Mouse (Mus musculus): Measurements from ENCODE around the gene Mrpl16. TPM values are rescaled to one million over a fixed set of nuclear protein-coding genes. Genes with fewer than 3 reads are reported as not detected.

The Mrpl16 gene
- total and polyA plus RNA-seq, 3 experiments: 27.1 to 91.4 (median 53.1) TPM

GRCm38 (mm10) chr19:11736455-11736854, 33.7 kb upstream of the Mrpl16 start:
- peaks cover 8% of the 10 kb centered on the region for H3K4me1 ChIP-seq (ENCODE audit: insufficient read depth, low read depth, low read length)
- no peaks in the 10 kb centered on the region for H3K27me3 ChIP-seq (ENCODE audit: insufficient read depth, low read length)
- TF ChIP-seq GATA2 (IDR thresholded peaks at IDR 0.05; ENCODE audit: borderline replicate concordance, low read depth, low read length) (no peak), CTCF (IDR thresholded peaks at IDR 0.05; ENCODE audit: low read depth, low read length) (no peak), GATA1 (IDR thresholded peaks at IDR 0.05; ENCODE audit: borderline replicate concordance, low read length) (no peak)
- DNase-seq (ENCODE audit: low spot score) (no peak), ATAC-seq (ENCODE audit: extremely low read depth, insufficient number of reproducible peaks, low FRiP score, poor library complexity, severe bottlenecking) (no peak)
- no peak overlapping the region for H3K4me3 ChIP-seq (ENCODE audit: low read depth, low read length)
- no peaks in the 10 kb centered on the region for H3K36me3 ChIP-seq (replicated peaks)
- no peaks in the 10 kb centered on the region for H3K9me3 ChIP-seq (replicated peaks)

GRCm38 (mm10) chr19:11745680-11746079, 24.5 kb upstream of the Mrpl16 start:
- Histone ChIP-seq H3K27me3 (ENCODE audit: insufficient read depth, low read length) (peaks cover 17% of the 10 kb centered on the region), H3K4me1 (ENCODE audit: insufficient read depth, low read depth, low read length) (peaks cover 26% of the 10 kb centered on the region), H3K9me3 (replicated peaks) (no peaks in the 10 kb centered on the region), H3K36me3 (replicated peaks) (no peaks in the 10 kb centered on the region), H3K4me3 (ENCODE audit: low read depth, low read length) (no peak overlapping the region)
- ATAC-seq (ENCODE audit: extremely low read depth, insufficient number of reproducible peaks, low FRiP score, poor library complexity, severe bottlenecking) (no peak), DNase-seq (ENCODE audit: low spot score) (no peak)
- TF ChIP-seq TAL1 (conservative IDR thresholded peaks at IDR 0.05; ENCODE audit: low read depth, low read length): no peak
- no peak for TF ChIP-seq GATA1 (IDR thresholded peaks at IDR 0.05; ENCODE audit: borderline replicate concordance, low read length)
- TF ChIP-seq POLR2AphosphoS5 (IDR thresholded peaks at IDR 0.05; ENCODE audit: insufficient replicate concordance, low read depth, low read length): no peak
- TF ChIP-seq GATA2 (IDR thresholded peaks at IDR 0.05; ENCODE audit: borderline replicate concordance, low read depth, low read length): no peak
- no peak for TF ChIP-seq CTCF (IDR thresholded peaks at IDR 0.05; ENCODE audit: low read depth, low read length)

- no peaks in the 10 kb centered on the region for H3K9me3 ChIP-seq (replicated peaks)
- DNase-seq (ENCODE audit: low spot score): no peak
- H3K36me3 ChIP-seq (replicated peaks): no peaks in the 10 kb centered on the region
- peaks cover 17% of the 10 kb centered on the region for H3K27me3 ChIP-seq (ENCODE audit: insufficient read depth, low read length)
- TF ChIP-seq GATA2 (IDR thresholded peaks at IDR 0.05; ENCODE audit: borderline replicate concordance, low read depth, low read length) (no peak), GATA1 (IDR thresholded peaks at IDR 0.05; ENCODE audit: borderline replicate concordance, low read length) (no peak)
- no peak for ATAC-seq (ENCODE audit: extremely low read depth, insufficient number of reproducible peaks, low FRiP score, poor library complexity, severe bottlenecking)
- H3K4me3 ChIP-seq (ENCODE audit: low read depth, low read length): no peak within 1 kb of the TSS
- peaks cover 26% of the 10 kb centered on the region for H3K4me1 ChIP-seq (ENCODE audit: insufficient read depth, low read depth, low read length)
Observed at GRCm38 (mm10) chr19:11747298-11747697, 22.9 kb upstream of the Mrpl16 start, which contains the start of gene Gif. Gif (plus strand) TSS chr19:11747554.

- DNase-seq (ENCODE audit: low spot score) (peak; percentile 6), ATAC-seq (ENCODE audit: extremely low read depth, insufficient number of reproducible peaks, low FRiP score, poor library complexity, severe bottlenecking) (no peak)
- no peak for TF ChIP-seq GATA2 (IDR thresholded peaks at IDR 0.05; ENCODE audit: borderline replicate concordance, low read depth, low read length)
- no peak for TF ChIP-seq CTCF (IDR thresholded peaks at IDR 0.05; ENCODE audit: low read depth, low read length)
- TF ChIP-seq GATA1 (IDR thresholded peaks at IDR 0.05; ENCODE audit: borderline replicate concordance, low read length): no peak
- no peak for TF ChIP-seq POLR2AphosphoS5 (IDR thresholded peaks at IDR 0.05; ENCODE audit: insufficient replicate concordance, low read depth, low read length)
- no peak for TF ChIP-seq TAL1 (conservative IDR thresholded peaks at IDR 0.05; ENCODE audit: low read depth, low read length)
Observed at GRCm38 (mm10) chr19:11765059-11765458, 5.1 kb upstream of the Mrpl16 start.

GRCm38 (mm10) chr19:11766413-11766812, 3.8 kb upstream of the Mrpl16 start:
- DNase-seq (ENCODE audit: low spot score) (no peak), ATAC-seq (ENCODE audit: extremely low read depth, insufficient number of reproducible peaks, low FRiP score, poor library complexity, severe bottlenecking) (no peak)
- H3K36me3 ChIP-seq (replicated peaks): no peaks in the 10 kb centered on the region
- H3K27me3 ChIP-seq (ENCODE audit: insufficient read depth, low read length): peaks cover 4% of the 10 kb centered on the region; the same call in 1 of the 2 replicates
- no peak overlapping the region for H3K4me3 ChIP-seq (ENCODE audit: low read depth, low read length)
- peaks cover 35% of the 10 kb centered on the region for H3K4me1 ChIP-seq (ENCODE audit: insufficient read depth, low read depth, low read length)
- TF ChIP-seq POLR2AphosphoS5 (IDR thresholded peaks at IDR 0.05; ENCODE audit: insufficient replicate concordance, low read depth, low read length) (no peak), TAL1 (conservative IDR thresholded peaks at IDR 0.05; ENCODE audit: low read depth, low read length) (no peak), GATA1 (IDR thresholded peaks at IDR 0.05; ENCODE audit: borderline replicate concordance, low read length) (no peak), CTCF (IDR thresholded peaks at IDR 0.05; ENCODE audit: low read depth, low read length) (no peak), GATA2 (IDR thresholded peaks at IDR 0.05; ENCODE audit: borderline replicate concordance, low read depth, low read length) (no peak)
- H3K9me3 ChIP-seq (replicated peaks): no peaks in the 10 kb centered on the region

More at GRCm38 (mm10) chr19:11765059-11765458, 5.1 kb upstream of the Mrpl16 start:
- H3K4me1 ChIP-seq (ENCODE audit: insufficient read depth, low read depth, low read length): peaks cover 27% of the 10 kb centered on the region
- no peaks in the 10 kb centered on the region for H3K9me3 ChIP-seq (replicated peaks)
- peaks cover 7% of the 10 kb centered on the region for H3K27me3 ChIP-seq (ENCODE audit: insufficient read depth, low read length)
- H3K36me3 ChIP-seq (replicated peaks): no peaks in the 10 kb centered on the region
- no peak overlapping the region for H3K4me3 ChIP-seq (ENCODE audit: low read depth, low read length)

- TF ChIP-seq CTCF (IDR thresholded peaks at IDR 0.05; ENCODE audit: low read depth, low read length): peak; percentile 87
- TF ChIP-seq TAL1 (conservative IDR thresholded peaks at IDR 0.05; ENCODE audit: low read depth, low read length): no peak
- H3K4me3 ChIP-seq (ENCODE audit: low read depth, low read length): no peak overlapping the region
- DNase-seq (ENCODE audit: low spot score): peak; percentile 13
- H3K9me3 ChIP-seq (replicated peaks): no peaks in the 10 kb centered on the region
- peaks cover 44% of the 10 kb centered on the region for H3K4me1 ChIP-seq (ENCODE audit: insufficient read depth, low read depth, low read length)
- no peak for ATAC-seq (ENCODE audit: extremely low read depth, insufficient number of reproducible peaks, low FRiP score, poor library complexity, severe bottlenecking)
- peaks cover 4% of the 10 kb centered on the region; the same call in 1 of the 2 replicates for H3K27me3 ChIP-seq (ENCODE audit: insufficient read depth, low read length)
- H3K36me3 ChIP-seq (replicated peaks): peaks cover 14% of the 10 kb centered on the region
Observed at GRCm38 (mm10) chr19:11768163-11768562, 2.0 kb upstream of the Mrpl16 start.
